Mouse (Mus musculus) liver, embryonic 13.5 days (tissue): ENCODE measurements around the gene Rhoa. TPM values are rescaled to one million over a fixed set of nuclear protein-coding genes. Genes with fewer than 3 reads are reported as not detected.
"Not testable (repeated sequence)": the region's sequence is repeated elsewhere in the genome, so short reads cannot be mapped to it uniquely, and the experiment has no call there.

Source experiments
- ATAC-seq: fragments of 200-750 bp; cut with Nextera tagmentation; 2 replicates; pipeline ENCODE4 v1.8.0; 2017; ENCODE audit warnings: low read depth, mild to moderate bottlenecking, moderate number of reproducible peaks, moderate library complexity
- DNase-seq: peaks from one replicate; pipeline ENCODE4 v3.0.0; 2022
- H3K27ac ChIP-seq: fragments of 300-500 bp; sonication (generic); 2 replicates; pipeline ENCODE4 v1.5.1; 2015; ENCODE audit warnings: moderate library complexity, mild to moderate bottlenecking, inconsistent platforms
- H3K27me3 ChIP-seq: fragments of 300-500 bp; sonication (generic); 2 replicates; pipeline ENCODE4 v1.6.1; 2015; ENCODE audit warnings: mild to moderate bottlenecking, inconsistent platforms
- H3K36me3 ChIP-seq: fragments of 300-500 bp; sonication (generic); 2 replicates; pipeline ENCODE4 v1.6.1; 2015; ENCODE audit warnings: mild to moderate bottlenecking, inconsistent platforms
- H3K4me1 ChIP-seq: fragments of 300-500 bp; sonication (generic); replicated peaks from 2 replicates; pipeline ENCODE4 v1.6.1; 2015; ENCODE audit warnings: inconsistent platforms
- H3K4me2 ChIP-seq: fragments of 300-500 bp; sonication (generic); 2 replicates; pipeline ENCODE4 v1.6.1; 2015; ENCODE audit warnings: inconsistent platforms, mild to moderate bottlenecking, moderate library complexity
- H3K4me3 ChIP-seq: fragments of 300-500 bp; sonication (generic); replicated peaks from 2 replicates; pipeline ENCODE4 v1.5.1; 2015; ENCODE audit warnings: mild to moderate bottlenecking, inconsistent platforms
- H3K9ac ChIP-seq: fragments of 300-500 bp; sonication (generic); 2 replicates; pipeline ENCODE4 v1.6.1; 2015; ENCODE audit warnings: mild to moderate bottlenecking, inconsistent platforms
- H3K9me3 ChIP-seq: fragments of 300-500 bp; sonication (generic); replicated peaks from 2 replicates; pipeline ENCODE4 v1.6.1; 2016; ENCODE audit warnings: inconsistent platforms
- WGBS: fragments of 180-500 bp; shearing (Covaris S2); methylation state at CpG from one replicate; pipeline ENCODE4 v1.1.7; 2015; ENCODE audit not compliant: insufficient replicate concordance; 5-methylcytosine and 5-hydroxymethylcytosine counted together
- polyA plus RNA-seq: library from polyadenylated mRNA; unstranded; fragments of >200 nt; fragmentation: Nextera tagmentation; extraction: Ambion mirVana; gene quantifications from 2 replicates; pipeline ENCODE4 v1.2.1, GENCODE M21; 2015

Gene Rhoa
- polyA plus RNA-seq, 1 experiment from 2014 or later: 235 TPM

- H3K4me3 ChIP-seq: no peak overlapping the region
- no peak overlapping the region for H3K27ac ChIP-seq
- DNase-seq (no peak), ATAC-seq (no peak)
- H3K27me3 ChIP-seq: no peaks in the 10 kb centered on the region
- 80% methylated on average over 2 of the region's 2 CpGs for WGBS
- peaks cover 29% of the 10 kb centered on the region; the same call in 1 of the 2 replicates for H3K4me1 ChIP-seq
- H3K9me3 ChIP-seq: no peaks in the 10 kb centered on the region
- no peak overlapping the region for H3K4me2 ChIP-seq
- H3K36me3 ChIP-seq: peaks cover 68% of the 10 kb centered on the region
- no peak overlapping the region for H3K9ac ChIP-seq
These were observed 12.5 kb downstream of the Rhoa start for GRCm38 (mm10) chr9:108318462-108318861.

GRCm38 (mm10) chr9:108322054-108322453, 16.1 kb downstream of the Rhoa start:
- DNase-seq, ATAC-seq, H3K9me3 ChIP-seq, H3K4me3 ChIP-seq, H3K4me2 ChIP-seq, H3K27ac ChIP-seq, H3K27me3 ChIP-seq, H3K9ac ChIP-seq: not testable (repeated sequence)
- Histone ChIP-seq H3K36me3 (peaks cover 70% of the 10 kb centered on the region), H3K4me1 (peaks cover 42% of the 10 kb centered on the region)
- 91% methylated on average over 7 of the region's 7 CpGs for WGBS

GRCm38 (mm10) chr9:108324784-108325183, 18.9 kb downstream of the Rhoa start:
- H3K36me3 ChIP-seq: peaks cover 79% of the 10 kb centered on the region
- no peaks in the 10 kb centered on the region for H3K9me3 ChIP-seq
- ATAC-seq: no peak
- peak overlapping the region; percentile 25; the same call in 1 of the 2 replicates for H3K27ac ChIP-seq
- DNase-seq: no peak
- peak overlapping the region; percentile 3; the same call in 1 of the 2 replicates for H3K9ac ChIP-seq
- no peaks in the 10 kb centered on the region for H3K27me3 ChIP-seq
- peaks cover 34% of the 10 kb centered on the region for H3K4me1 ChIP-seq
- H3K4me2 ChIP-seq: no peak overlapping the region
- H3K4me3 ChIP-seq: no peak overlapping the region
- WGBS: 86% methylated on average over 1 of the region's 1 CpGs

- Histone ChIP-seq H3K36me3 (peaks cover 79% of the 10 kb centered on the region), H3K27me3 (no peaks in the 10 kb centered on the region), H3K9ac (no peak overlapping the region), H3K4me3 (no peak overlapping the region), H3K4me2 (no peak overlapping the region), H3K9me3 (no peaks in the 10 kb centered on the region), H3K4me1 (peaks cover 34% of the 10 kb centered on the region), H3K27ac (no peak overlapping the region)
- DNase-seq: no peak
- WGBS: 91% methylated on average over 2 of the region's 2 CpGs
- no peak for ATAC-seq
These were observed 19.9 kb downstream of the Rhoa start for GRCm38 (mm10) chr9:108325811-108326210.

- peaks cover 68% of the 10 kb centered on the region for H3K36me3 ChIP-seq
- WGBS: 46% methylated on average over 10 of the region's 10 CpGs
- H3K4me3 ChIP-seq: peak overlapping the region; percentile 92
These were observed 32.1 kb downstream of the Rhoa start for GRCm38 (mm10) chr9:108337848-108338550.

GRCm38 (mm10) chr9:108338551-108338885, 32.6 kb downstream of the Rhoa start:
- peak overlapping the region; percentile 92 for H3K4me3 ChIP-seq
- DNase-seq (no peak), ATAC-seq (no peak)
- H3K9ac ChIP-seq: peak overlapping the region; percentile 80
- H3K4me2 ChIP-seq: peak overlapping the region; percentile 76
- H3K36me3 ChIP-seq: peaks cover 63% of the 10 kb centered on the region
- no peaks in the 10 kb centered on the region for H3K27me3 ChIP-seq
- no peaks in the 10 kb centered on the region for H3K9me3 ChIP-seq
- H3K4me1 ChIP-seq: peaks cover 50% of the 10 kb centered on the region
- 19% methylated on average over 6 of the region's 6 CpGs for WGBS
- H3K27ac ChIP-seq: peak overlapping the region; percentile 100

More at GRCm38 (mm10) chr9:108337848-108338550, 32.1 kb downstream of the Rhoa start:
- Histone ChIP-seq H3K4me1 (peaks cover 44% of the 10 kb centered on the region), H3K27me3 (no peaks in the 10 kb centered on the region), H3K9ac (peak overlapping the region; percentile 80), H3K9me3 (no peaks in the 10 kb centered on the region), H3K27ac (peak overlapping the region; percentile 100), H3K4me2 (peak overlapping the region; percentile 76)
- ATAC-seq (no peak), DNase-seq (no peak)

- H3K27me3 ChIP-seq: no peaks in the 10 kb centered on the region
- H3K36me3 ChIP-seq: peaks cover 56% of the 10 kb centered on the region
- peak within 1 kb of the TSS; percentile 99 for H3K9ac ChIP-seq
- peaks cover 56% of the 10 kb centered on the region for H3K4me1 ChIP-seq
- ATAC-seq (peak; percentile 92), DNase-seq (peak; percentile 97)
- WGBS: under 1% methylated on average over 49 of the region's 49 CpGs
- peak within 1 kb of the TSS; percentile 92 for H3K4me3 ChIP-seq
- H3K9me3 ChIP-seq: no peaks in the 10 kb centered on the region
- peak within 1 kb of the TSS; percentile 100 for H3K27ac ChIP-seq
- peak within 1 kb of the TSS; percentile 76 for H3K4me2 ChIP-seq
These were observed 33.2 kb downstream of the Rhoa start, which contains the start of gene Gpx1 for GRCm38 (mm10) chr9:108338886-108339781. Gene Gpx1 (plus strand): TSS chr9:108338903.

- peak overlapping the region; percentile 99 for H3K9ac ChIP-seq
- H3K27ac ChIP-seq: peak overlapping the region; percentile 100
- H3K4me2 ChIP-seq: peak overlapping the region; percentile 76
- peak; percentile 44 for DNase-seq
- peaks cover 49% of the 10 kb centered on the region for H3K36me3 ChIP-seq
- 1% methylated on average over 20 of the region's 20 CpGs for WGBS
- H3K4me1 ChIP-seq: peaks cover 63% of the 10 kb centered on the region
- no peaks in the 10 kb centered on the region for H3K9me3 ChIP-seq
- ATAC-seq: no peak
- no peaks in the 10 kb centered on the region for H3K27me3 ChIP-seq
- peak overlapping the region; percentile 92 for H3K4me3 ChIP-seq
These were observed 33.9 kb downstream of the Rhoa start for GRCm38 (mm10) chr9:108339886-108340257.

- peak; percentile 81 for DNase-seq
These were observed 34.6 kb downstream of the Rhoa start for GRCm38 (mm10) chr9:108340258-108341138.

GRCm38 (mm10) chr9:108341139-108341475, 35.2 kb downstream of the Rhoa start:
- WGBS: 39% methylated on average over 5 of the region's 5 CpGs
- H3K36me3 ChIP-seq: peaks cover 37% of the 10 kb centered on the region
- peaks cover 73% of the 10 kb centered on the region for H3K4me1 ChIP-seq
- H3K9me3 ChIP-seq: no peaks in the 10 kb centered on the region
- peak overlapping the region; percentile 76 for H3K4me2 ChIP-seq
- no peaks in the 10 kb centered on the region for H3K27me3 ChIP-seq
- H3K9ac ChIP-seq: peak overlapping the region; percentile 80
- H3K4me3 ChIP-seq: peak overlapping the region; percentile 92
- ATAC-seq: no peak
- DNase-seq: no peak
- peak overlapping the region; percentile 100 for H3K27ac ChIP-seq

More at GRCm38 (mm10) chr9:108340258-108341138, 34.6 kb downstream of the Rhoa start:
- H3K9me3 ChIP-seq: no peaks in the 10 kb centered on the region
- H3K27ac ChIP-seq: peak overlapping the region; percentile 100
- H3K36me3 ChIP-seq: peaks cover 43% of the 10 kb centered on the region
- peak overlapping the region; percentile 76 for H3K4me2 ChIP-seq
- peak; percentile 66 for ATAC-seq
- H3K4me1 ChIP-seq: peaks cover 69% of the 10 kb centered on the region
- WGBS: 7% methylated on average over 10 of the region's 10 CpGs
- H3K27me3 ChIP-seq: no peaks in the 10 kb centered on the region
- H3K4me3 ChIP-seq: peak overlapping the region; percentile 92
- peak overlapping the region; percentile 99 for H3K9ac ChIP-seq

GRCm38 (mm10) chr9:108341801-108342200, 35.9 kb downstream of the Rhoa start:
- Histone ChIP-seq H3K4me1 (peaks cover 78% of the 10 kb centered on the region), H3K4me3 (peak overlapping the region; percentile 92), H3K9ac (peak overlapping the region; percentile 80)

More at GRCm38 (mm10) chr9:108341801-108342200, 35.9 kb downstream of the Rhoa start:
- Histone ChIP-seq H3K27me3 (no peaks in the 10 kb centered on the region), H3K4me2 (peak overlapping the region; percentile 76), H3K27ac (peak overlapping the region; percentile 100), H3K9me3 (no peaks in the 10 kb centered on the region), H3K36me3 (peaks cover 34% of the 10 kb centered on the region)
- DNase-seq (no peak), ATAC-seq (no peak)
